Mouse (Mus musculus): ENCODE measurements at regions not wholly inside any gene's neighbourhood (a gene's known extent, or its start where the extent isn't known, plus 50 kb on each side); places are given as distances from the start of the nearest gene placed in this dataset.

- DNase-seq: no peak
- intact Hi-C loops (cut with DNase I): no loop called here
These were observed 83.0 kb downstream of the Etaa1 start for GRCm38 (mm10) chr11:17870690-17871089.

GRCm38 (mm10) chr11:17871920-17872319 is 81.8 kb downstream of the Etaa1 start:
- intact Hi-C loops (cut with DNase I): no loop called here
- DNase-seq: no peak

GRCm38 (mm10) chr11:17883276-17883675 is 70.4 kb downstream of the Etaa1 start:
- intact Hi-C loops (cut with DNase I): no loop called here
- DNase-seq: no peak
